Mouse (Mus musculus) cortical plate, adult 2 months (tissue): ENCODE measurements at regions not wholly inside any gene's neighbourhood (a gene's known extent, or its start where the extent isn't known, plus 50 kb on each side); places are given as distances from the start of the nearest gene placed in this dataset.
"Not testable (repeated sequence)": the region's sequence is repeated elsewhere in the genome, so short reads cannot be mapped to it uniquely, and the experiment has no call there.

Experiments used
- H3K27ac ChIP-seq: fragments of 200-500 bp; 2 replicates; pipeline ENCODE4 v1.5.1; 2012; ENCODE audit warnings: low read length, control low read depth, inconsistent platforms; ENCODE audit not compliant: insufficient read depth
- H3K4me1 ChIP-seq: fragments of 200-500 bp; 2 replicates; pipeline ENCODE4 v1.6.1; 2011; ENCODE audit warnings: low read length; ENCODE audit not compliant: control insufficient read depth, insufficient read depth
- H3K4me3 ChIP-seq: fragments of 200-500 bp; 2 replicates; pipeline ENCODE4 v1.5.1; 2011; ENCODE audit warnings: mild to moderate bottlenecking, low read length, control low read depth; ENCODE audit not compliant: insufficient read depth
- CTCF ChIP-seq: fragments of 200-500 bp; IDR thresholded peaks from 2 replicates; pipeline ENCODE4 v1.5.1; 2011; ENCODE audit warnings: mild to moderate bottlenecking, control low read depth, low read length; ENCODE audit not compliant: insufficient read depth; ENCODE audit errors: extremely low read depth
- POLR2A ChIP-seq: fragments of 200-500 bp; IDR thresholded peaks from 2 replicates; pipeline ENCODE4 v1.6.1; 2011; ENCODE audit warnings: mild to moderate bottlenecking, low read length, control low read depth; ENCODE audit not compliant: insufficient read depth; ENCODE audit errors: extremely low read depth

DNA sequence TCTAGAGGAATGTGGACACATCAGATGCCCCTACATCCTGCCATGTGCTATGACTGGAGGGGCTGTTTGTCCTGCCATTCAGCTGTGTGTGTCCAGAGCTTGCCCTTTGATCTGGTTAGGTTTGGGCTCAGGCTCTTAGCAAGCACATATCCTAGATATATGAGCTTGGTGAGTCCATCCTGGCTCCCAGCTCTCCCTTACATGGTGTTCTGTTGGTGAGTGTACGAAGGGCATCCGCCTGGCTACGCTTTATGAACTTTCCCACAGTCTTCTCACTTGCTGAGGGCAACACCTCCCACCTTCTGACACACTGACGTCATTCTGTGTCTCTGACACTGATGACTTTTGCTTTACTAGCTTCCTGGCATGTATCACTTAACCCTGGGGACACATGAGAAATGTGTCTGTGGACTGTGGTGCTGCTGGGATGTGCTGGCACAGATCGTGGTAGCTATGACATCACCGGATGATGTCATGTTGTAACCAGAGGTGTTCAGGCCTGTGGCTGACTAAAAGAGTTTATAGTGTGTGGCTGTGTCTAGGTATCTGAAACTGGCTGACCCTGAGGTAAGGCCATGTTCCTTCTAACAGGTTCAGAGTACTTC, 149.4 kb downstream of the Kif26a start:
- H3K4me3 ChIP-seq = no peak overlapping the region
- no peak overlapping the region for H3K27ac ChIP-seq
- no peaks in the 10 kb centered on the region for H3K4me1 ChIP-seq
- TF ChIP-seq CTCF = no peak
- no peak for TF ChIP-seq POLR2A

DNA sequence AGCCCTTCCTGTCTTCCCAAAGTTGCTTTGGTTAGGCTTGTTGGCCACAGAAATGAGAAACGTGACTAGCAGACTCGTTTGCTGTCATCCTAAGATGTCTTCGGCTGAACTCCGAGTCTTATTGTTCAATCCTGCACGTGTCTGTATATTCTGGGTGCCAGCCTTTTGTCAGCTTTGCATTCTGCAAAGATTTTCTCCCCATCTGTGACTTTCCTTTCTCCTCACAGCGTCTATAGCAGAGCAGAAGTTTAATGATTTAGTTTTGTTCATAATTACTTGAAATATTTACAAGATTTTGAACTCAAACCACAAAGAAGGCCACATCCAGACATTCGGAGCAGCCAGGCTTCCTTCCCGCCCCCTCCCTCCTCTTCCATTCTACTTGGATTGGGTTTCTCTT, 152.5 kb downstream of the Kif26a start:
- Histone ChIP-seq H3K4me1 (no peaks in the 10 kb centered on the region), H3K27ac (no peak overlapping the region)
- no peak for TF ChIP-seq CTCF
- TF ChIP-seq POLR2A = no peak

DNA sequence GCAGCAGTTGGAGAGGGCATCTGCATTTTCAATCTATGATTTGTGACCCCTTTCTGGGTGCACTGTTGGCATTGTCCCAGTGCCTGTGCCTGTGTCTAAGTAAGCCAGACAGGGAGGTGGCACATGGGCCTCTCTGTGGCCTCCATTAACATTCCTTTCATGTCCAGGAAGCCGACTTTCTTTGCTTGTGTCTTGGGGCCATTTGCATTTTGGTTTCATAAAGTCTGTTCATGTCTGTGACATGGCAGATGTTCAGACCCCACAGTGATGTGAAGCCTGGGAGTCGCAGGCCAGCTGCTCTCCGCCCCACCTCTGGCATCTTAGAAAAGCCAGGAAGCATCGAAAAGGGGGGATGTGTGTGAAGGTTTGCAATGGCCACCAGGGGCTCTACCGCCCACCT, 153.1 kb downstream of the Kif26a start:
- no peak overlapping the region for H3K4me3 ChIP-seq
- no peak overlapping the region for H3K27ac ChIP-seq
- no peaks in the 10 kb centered on the region for H3K4me1 ChIP-seq
- TF ChIP-seq CTCF = no peak
- TF ChIP-seq POLR2A = no peak

More for the DNA sequence above, 152.5 kb downstream of the Kif26a start:
- no peak overlapping the region for H3K4me3 ChIP-seq

DNA sequence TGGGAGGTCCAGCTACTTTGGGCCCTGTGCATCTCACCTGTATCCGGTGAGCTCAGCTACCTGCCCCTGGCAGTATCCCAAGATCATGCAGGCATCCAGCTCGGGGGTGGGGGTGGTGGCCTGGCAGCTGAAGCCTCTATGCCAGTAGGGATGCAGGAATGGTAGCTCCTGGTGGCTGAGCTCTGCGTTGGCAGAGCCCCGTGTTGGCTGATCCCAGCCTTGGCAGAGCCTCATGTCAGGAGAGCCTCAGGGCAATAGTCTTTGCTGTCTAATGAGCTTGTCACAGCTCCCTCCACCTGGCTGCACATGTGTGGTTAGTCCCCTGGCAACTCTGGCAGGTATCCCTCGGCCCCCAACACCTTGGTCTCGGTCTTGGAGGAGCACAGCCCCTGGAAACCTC, 153.6 kb downstream of the Kif26a start:
- TF ChIP-seq CTCF (no peak), POLR2A (no peak)
- Histone ChIP-seq H3K4me1 (no peaks in the 10 kb centered on the region), H3K27ac (no peak overlapping the region), H3K4me3 (no peak overlapping the region)

DNA sequence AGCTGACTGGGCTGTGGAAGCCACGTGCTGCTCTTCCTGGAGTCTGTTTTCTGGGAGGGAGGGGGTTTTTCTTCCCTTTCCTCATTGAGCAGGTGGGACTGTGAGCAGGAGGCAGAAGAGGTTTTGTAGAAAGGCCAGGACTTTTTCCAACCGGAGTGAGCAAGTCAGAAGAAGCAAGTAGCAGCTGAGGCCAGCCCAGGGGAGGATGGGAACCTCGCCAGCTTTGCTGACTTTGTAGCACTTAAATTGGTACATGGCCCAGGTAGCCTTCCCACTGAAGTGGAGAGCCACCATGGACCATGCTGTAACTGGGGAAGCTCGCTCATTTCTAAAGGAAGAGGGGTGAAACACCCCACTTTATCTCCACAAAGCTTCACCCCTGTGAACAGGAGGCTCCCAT, 154.1 kb downstream of the Kif26a start:
- no peak overlapping the region for H3K27ac ChIP-seq
- TF ChIP-seq CTCF (no peak), POLR2A (no peak)

DNA sequence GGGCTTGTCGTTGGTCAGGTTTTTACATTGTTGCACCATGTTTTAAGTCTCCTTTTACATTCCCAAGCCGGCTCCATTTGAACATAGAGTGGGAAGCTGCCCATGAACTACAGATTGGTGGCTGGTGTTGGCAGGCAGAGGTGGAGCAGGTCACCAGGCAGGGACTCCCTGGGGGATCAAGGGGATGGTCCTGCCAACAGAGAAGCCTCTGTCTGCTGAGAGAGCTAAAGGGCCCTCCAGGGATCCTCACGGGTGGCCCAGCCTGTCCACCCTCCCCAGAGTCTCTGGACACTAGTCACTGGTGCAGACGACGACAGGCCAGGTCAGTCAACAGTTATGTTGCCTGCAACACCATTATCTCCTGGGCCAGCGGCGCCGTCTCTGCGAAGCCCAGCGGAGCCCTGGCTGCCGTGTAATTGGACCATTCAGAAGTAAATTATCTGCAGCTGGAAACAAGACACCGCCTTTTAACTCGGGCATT, 155.4 kb downstream of the Kif26a start:
- no peak overlapping the region for H3K4me3 ChIP-seq
- no peaks in the 10 kb centered on the region for H3K4me1 ChIP-seq
- TF ChIP-seq POLR2A (no peak), CTCF (no peak)
- no peak overlapping the region for H3K27ac ChIP-seq

More for the DNA sequence above, 154.1 kb downstream of the Kif26a start:
- H3K4me1 ChIP-seq = no peaks in the 10 kb centered on the region
- no peak overlapping the region for H3K4me3 ChIP-seq

DNA sequence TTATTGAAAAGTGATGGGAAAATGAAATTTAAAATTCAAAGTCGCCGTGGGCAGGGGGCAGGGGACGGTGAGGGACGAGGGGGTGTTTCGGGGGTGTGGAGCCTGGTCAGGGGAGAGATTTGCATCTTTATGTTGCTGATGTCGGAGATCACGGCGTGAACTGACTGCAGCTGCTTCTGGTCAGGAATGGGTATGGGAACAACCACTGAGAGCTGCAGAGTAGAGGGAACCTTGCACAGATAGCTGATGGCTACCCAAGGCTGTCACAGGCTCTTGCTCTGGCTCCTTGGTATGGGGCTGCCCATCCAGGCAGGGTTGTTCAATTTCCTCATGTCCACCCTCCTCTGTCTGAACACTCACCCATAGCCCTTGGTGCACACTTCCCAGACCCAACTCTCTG, 155.9 kb downstream of the Kif26a start:
- Histone ChIP-seq H3K4me3 (no peak overlapping the region), H3K4me1 (no peaks in the 10 kb centered on the region), H3K27ac (no peak overlapping the region)
- TF ChIP-seq CTCF (no peak), POLR2A (no peak)

DNA sequence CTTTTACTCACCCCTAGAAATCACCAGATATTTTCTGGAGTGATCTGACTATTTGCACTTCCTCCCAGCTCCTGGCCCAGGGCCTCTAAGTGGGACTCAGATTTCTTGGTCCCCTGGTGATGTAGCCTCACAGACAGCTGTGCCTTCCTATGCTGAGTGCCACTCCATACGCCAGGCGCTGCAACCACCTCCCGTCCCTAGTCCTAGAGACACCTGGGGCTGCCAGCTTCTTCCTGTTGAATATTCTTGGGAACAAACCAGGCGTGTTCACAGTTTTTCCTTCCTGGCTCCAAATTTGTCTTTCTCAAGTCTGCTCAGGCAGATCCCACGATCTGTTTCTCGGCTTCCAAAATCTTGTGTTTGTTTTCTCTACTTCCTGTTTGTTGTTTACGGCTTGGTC, 160.2 kb downstream of the Kif26a start:
- TF ChIP-seq CTCF = no peak
- TF ChIP-seq POLR2A = no peak
- no peaks in the 10 kb centered on the region for H3K4me1 ChIP-seq
- no peak overlapping the region for H3K27ac ChIP-seq
- no peak overlapping the region for H3K4me3 ChIP-seq

DNA sequence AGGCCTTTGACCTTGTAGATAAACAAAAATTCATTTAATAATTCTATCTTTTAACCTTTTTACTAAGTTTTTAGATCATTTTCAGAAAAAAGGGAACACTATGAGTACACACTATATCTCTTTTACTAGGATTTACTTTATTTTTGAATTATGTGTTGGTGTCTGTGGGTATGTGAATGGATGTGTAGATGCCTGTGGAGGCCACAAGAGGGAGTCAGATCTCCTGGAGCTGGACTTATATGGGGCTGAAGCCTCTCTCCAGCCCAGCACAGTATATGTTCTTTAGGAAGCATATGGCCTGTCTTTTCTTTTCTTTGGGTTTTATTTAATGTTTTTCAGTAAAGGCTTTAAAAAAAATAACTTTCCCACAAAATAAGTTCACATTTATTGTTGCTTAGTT, 162.0 kb downstream of the Kif26a start:
- H3K4me3 ChIP-seq = no peak overlapping the region
- H3K4me1 ChIP-seq = no peaks in the 10 kb centered on the region
- TF ChIP-seq POLR2A = no peak
- 0 out of 2 replicates have a peak, but pooled peaks have one; percentile 13 for TF ChIP-seq CTCF
- H3K27ac ChIP-seq = no peak overlapping the region

DNA sequence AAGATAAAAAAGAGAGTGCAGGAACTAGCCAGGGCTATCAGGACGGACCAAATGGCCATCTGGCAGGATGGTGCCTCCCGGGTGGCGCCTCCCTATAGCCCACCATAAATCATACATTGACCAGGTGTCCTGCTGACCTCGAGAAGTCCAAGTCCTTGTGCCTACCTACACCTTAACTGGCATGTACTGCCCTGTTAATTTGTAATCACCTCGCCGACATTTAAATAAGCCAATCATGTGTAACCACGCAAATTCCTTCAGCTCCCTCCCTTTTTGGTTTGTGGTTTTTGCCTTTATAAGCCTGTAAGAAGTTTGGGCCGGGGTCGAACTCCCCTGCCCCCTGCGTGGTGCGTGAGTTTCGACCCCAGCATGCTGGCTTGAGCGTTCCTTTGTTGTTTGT, 163.1 kb downstream of the Kif26a start:
- not testable (repeated sequence) for H3K4me1 ChIP-seq, H3K27ac ChIP-seq, H3K4me3 ChIP-seq

DNA sequence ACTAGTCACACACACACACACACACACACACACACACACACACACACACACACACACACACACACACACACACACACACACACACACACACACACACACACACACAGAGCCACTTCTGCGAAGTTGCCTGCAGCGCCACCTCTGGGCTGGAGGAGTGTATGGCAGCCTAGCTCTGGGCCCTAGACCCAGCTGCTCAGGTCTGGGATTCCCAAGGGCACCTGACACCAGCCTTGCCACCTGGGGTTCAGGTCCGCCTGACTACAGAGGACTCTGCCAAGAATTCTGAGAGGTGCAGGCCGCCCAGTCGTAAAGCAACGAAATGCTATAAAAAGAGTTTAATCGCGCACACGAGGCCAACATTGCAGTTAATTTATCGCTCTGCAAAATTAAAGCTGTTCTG, 163.8 kb downstream of the Kif26a start:
- H3K27ac ChIP-seq = no peak overlapping the region
- H3K4me3 ChIP-seq = no peak overlapping the region
- no peaks in the 10 kb centered on the region for H3K4me1 ChIP-seq
- no peak for TF ChIP-seq POLR2A
- 0 out of 2 replicates have a peak, but pooled peaks have one; percentile 16 for TF ChIP-seq CTCF
